Mouse (Mus musculus): ENCODE results near the gene Gpatch8.

The Gpatch8 gene

GRCm38 (mm10) chr11:102510226-102510625 lies 46.0 kb downstream of the Gpatch8 start:
- CTCF ChIA-PET = no interaction called here

- CTCF ChIA-PET = no interaction called here
Measured at GRCm38 (mm10) chr11:102496732-102497131, 59.5 kb downstream of the Gpatch8 start.

GRCm38 (mm10) chr11:102496206-102496605 lies 60.0 kb downstream of the Gpatch8 start:
- CTCF ChIA-PET = no interaction called here

GRCm38 (mm10) chr11:102495742-102496141 lies 60.5 kb downstream of the Gpatch8 start:
- CTCF ChIA-PET = no interaction called here

GRCm38 (mm10) chr11:102495114-102495513 lies 61.1 kb downstream of the Gpatch8 start:
- CTCF ChIA-PET = interaction anchor here (0.6 kb wide), 1 partner anchor 1205 kb away, joined by 3 read pairs; no protein-coding TSS in a partner anchor

- CTCF ChIA-PET = no interaction called here
Measured at GRCm38 (mm10) chr11:102494063-102494650, 62.0 kb downstream of the Gpatch8 start.

GRCm38 (mm10) chr11:102493241-102493640 lies 63.0 kb downstream of the Gpatch8 start:
- CTCF ChIA-PET = interaction anchor here (0.7 kb wide), 1 partner anchor 64 kb away, joined by 4 read pairs; no protein-coding TSS in a partner anchor

- CTCF ChIA-PET = no interaction called here
Measured at GRCm38 (mm10) chr11:102487901-102488300, 68.3 kb downstream of the Gpatch8 start.

GRCm38 (mm10) chr11:102486733-102487386 lies 69.3 kb downstream of the Gpatch8 start:
- CTCF ChIA-PET = interaction anchor here (1.4 kb wide), 1 partner anchor 14 kb away, joined by 5 read pairs; no protein-coding TSS in a partner anchor

- CTCF ChIA-PET = no interaction called here
Measured at GRCm38 (mm10) chr11:102481779-102482178, 74.4 kb downstream of the Gpatch8 start.

- CTCF ChIA-PET = interaction anchor here (0.5 kb wide), 1 partner anchor 93 kb away, joined by 6 read pairs; no protein-coding TSS in a partner anchor
Measured at GRCm38 (mm10) chr11:102480897-102481296, 75.3 kb downstream of the Gpatch8 start.

GRCm38 (mm10) chr11:102480111-102480510 lies 76.1 kb downstream of the Gpatch8 start:
- CTCF ChIA-PET = interaction anchor here (0.5 kb wide), 1 partner anchor 92 kb away, joined by 6 read pairs; no protein-coding TSS in a partner anchor

- CTCF ChIA-PET = no interaction called here
Measured at GRCm38 (mm10) chr11:102479581-102479980, 76.6 kb downstream of the Gpatch8 start.

- CTCF ChIA-PET = no interaction called here
Measured at GRCm38 (mm10) chr11:102478671-102479070, 77.5 kb downstream of the Gpatch8 start.

GRCm38 (mm10) chr11:102475027-102475426 lies 81.2 kb downstream of the Gpatch8 start:
- CTCF ChIA-PET = no interaction called here

GRCm38 (mm10) chr11:102469648-102470357 lies 86.4 kb downstream of the Gpatch8 start, which contains the start of gene Itga2b:
TSS of gene Itga2b (minus strand) at chr11:102470122.
- CTCF ChIA-PET = no interaction called here

GRCm38 (mm10) chr11:102467041-102467631 lies 89.1 kb downstream of the Gpatch8 start:
- CTCF ChIA-PET = interaction anchor here (0.7 kb wide), 1 partner anchor 111 kb away, joined by 4 read pairs; no protein-coding TSS in a partner anchor

- CTCF ChIA-PET = interaction anchor here (0.7 kb wide), 1 partner anchor 476 kb away, joined by 4 read pairs; no protein-coding TSS in a partner anchor
Measured at GRCm38 (mm10) chr11:102465713-102466436, 90.3 kb downstream of the Gpatch8 start.

GRCm38 (mm10) chr11:102464901-102465300 lies 91.3 kb downstream of the Gpatch8 start:
- CTCF ChIA-PET = no interaction called here

- CTCF ChIA-PET = no interaction called here
Measured at GRCm38 (mm10) chr11:102461764-102462163, 94.4 kb downstream of the Gpatch8 start.

GRCm38 (mm10) chr11:102460541-102460940 lies 95.7 kb downstream of the Gpatch8 start:
- CTCF ChIA-PET = no interaction called here
